Mouse (Mus musculus) embryonic facial prominence, embryonic 11.5 days (tissue): ENCODE data around the gene Hivep3. TPM values are rescaled to one million over a fixed set of nuclear protein-coding genes. Genes with fewer than 3 reads are reported as not detected.

ENCODE experiments used
- ATAC-seq: fragments of 200-750 bp; cut with Nextera tagmentation; replicated peaks from 2 replicates; pipeline ENCODE4 v1.8.0; 2017; ENCODE audit warnings: low read depth; ENCODE audit not compliant: insufficient number of reproducible peaks, low FRiP score, low TSS enrichment
- DNase-seq: peaks from one replicate; pipeline ENCODE4 v3.0.0-alpha.2; 2015; ENCODE audit warnings: low spot score
- H3K27ac ChIP-seq: fragments of 300-500 bp; sonication (generic); replicated peaks from 2 replicates; pipeline ENCODE4 v1.5.1; 2014; ENCODE audit warnings: mild to moderate bottlenecking, low read depth, low read length, control low read depth
- H3K27me3 ChIP-seq: fragments of 300-500 bp; sonication (generic); 2 replicates; pipeline ENCODE4 v1.6.1; 2014; ENCODE audit warnings: mild to moderate bottlenecking, low read length, moderate library complexity, mixed read lengths; ENCODE audit not compliant: control insufficient read depth, insufficient read depth
- H3K36me3 ChIP-seq: fragments of 300-500 bp; sonication (generic); replicated peaks from 2 replicates; pipeline ENCODE4 v1.6.1; 2014; ENCODE audit warnings: low read depth, mild to moderate bottlenecking, low read length, moderate library complexity, mixed read lengths; ENCODE audit not compliant: control insufficient read depth, insufficient read depth
- H3K4me1 ChIP-seq: fragments of 300-500 bp; sonication (generic); 2 replicates; pipeline ENCODE4 v1.6.1; 2014; ENCODE audit warnings: low read length, mixed read lengths; ENCODE audit not compliant: control insufficient read depth, insufficient read depth
- H3K4me2 ChIP-seq: fragments of 300-500 bp; sonication (generic); 2 replicates; pipeline ENCODE4 v1.6.1; 2014; ENCODE audit warnings: low read depth, mild to moderate bottlenecking, control low read depth, low read length, moderate library complexity
- H3K4me3 ChIP-seq: fragments of 300-500 bp; sonication (generic); 2 replicates; pipeline ENCODE4 v1.5.1; 2014; ENCODE audit warnings: low read depth, low read length, control low read depth
- H3K9ac ChIP-seq: fragments of 300-500 bp; sonication (generic); replicated peaks from 2 replicates; pipeline ENCODE4 v1.6.1; 2014; ENCODE audit warnings: mild to moderate bottlenecking, control low read depth, low read length
- H3K9me3 ChIP-seq: fragments of 300-500 bp; sonication (generic); replicated peaks from 2 replicates; pipeline ENCODE4 v1.6.1; 2016; ENCODE audit warnings: mild to moderate bottlenecking, low read length, inconsistent platforms, mixed read lengths; ENCODE audit not compliant: control insufficient read depth
- WGBS: fragments of 180-500 bp; shearing (Covaris S2); extraction: QIAGEN DNeasy Blood & Tissue Kit; methylation state at CpG from one replicate; pipeline ENCODE4 v1.1.7; 2014; 5-methylcytosine and 5-hydroxymethylcytosine counted together
- polyA plus RNA-seq: library from polyadenylated mRNA; unstranded; fragments of >200 nt; fragmentation: Nextera tagmentation; extraction: Ambion mirVana; gene quantifications from 2 replicates; pipeline ENCODE4 v1.2.1, GENCODE M21; 2014

Gene Hivep3
- polyA plus RNA-seq, 1 experiment from 2014 or later = 1.6 TPM

DNA sequence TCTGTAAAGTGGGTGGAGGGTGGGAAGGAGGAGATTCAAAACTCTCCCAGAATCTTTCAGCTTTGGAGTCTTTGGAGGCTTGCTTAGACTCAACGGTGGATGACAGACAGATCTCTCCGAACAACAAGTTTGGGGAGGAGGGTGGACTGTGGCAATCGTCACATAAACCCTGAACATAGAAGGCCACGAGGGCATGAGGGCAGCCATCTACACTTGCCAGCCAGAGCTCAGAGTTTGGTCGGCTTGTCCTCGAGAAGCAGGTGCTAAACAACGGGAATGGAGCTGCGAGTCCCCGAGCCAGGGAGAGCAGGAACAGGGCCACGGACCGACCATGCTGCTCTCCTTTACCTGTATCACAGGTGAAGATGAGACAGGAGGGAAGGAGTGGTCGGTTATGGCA is 242.2 kb downstream of the Hivep3 start:
- ATAC-seq = no peak
- Histone ChIP-seq H3K4me2 (no peak overlapping the region), H3K27me3 (no peaks in the 10 kb centered on the region), H3K4me1 (no peaks in the 10 kb centered on the region), H3K9me3 (no peaks in the 10 kb centered on the region), H3K36me3 (no peaks in the 10 kb centered on the region), H3K9ac (no peak overlapping the region), H3K27ac (no peak overlapping the region), H3K4me3 (no peak overlapping the region)
- DNase-seq = no peak
- 69% methylated on average over 12 of the region's 12 CpGs for WGBS

- no peaks in the 10 kb centered on the region for H3K4me1 ChIP-seq
- H3K9ac ChIP-seq = no peak overlapping the region
- no peaks in the 10 kb centered on the region for H3K27me3 ChIP-seq
- DNase-seq (no peak), ATAC-seq (no peak; the same call in 1 of the 2 replicates)
- H3K36me3 ChIP-seq = no peaks in the 10 kb centered on the region
- WGBS = 29% methylated on average over 3 of the region's 3 CpGs
- H3K27ac ChIP-seq = no peak overlapping the region
- H3K9me3 ChIP-seq = no peaks in the 10 kb centered on the region
- no peak overlapping the region for H3K4me3 ChIP-seq
- H3K4me2 ChIP-seq = no peak overlapping the region
Measured at GRCm38 (mm10) chr4:119976428-119977168, 243.0 kb downstream of the Hivep3 start.

- Histone ChIP-seq H3K36me3 (no peaks in the 10 kb centered on the region), H3K9ac (no peak overlapping the region), H3K27me3 (no peaks in the 10 kb centered on the region), H3K9me3 (no peaks in the 10 kb centered on the region), H3K4me3 (no peak overlapping the region), H3K4me1 (no peaks in the 10 kb centered on the region), H3K4me2 (no peak overlapping the region), H3K27ac (no peak overlapping the region)
- DNase-seq (no peak), ATAC-seq (no peak)
- WGBS = 63% methylated on average over 7 of the region's 7 CpGs
Measured at GRCm38 (mm10) chr4:119977817-119978491, 244.4 kb downstream of the Hivep3 start.

DNA sequence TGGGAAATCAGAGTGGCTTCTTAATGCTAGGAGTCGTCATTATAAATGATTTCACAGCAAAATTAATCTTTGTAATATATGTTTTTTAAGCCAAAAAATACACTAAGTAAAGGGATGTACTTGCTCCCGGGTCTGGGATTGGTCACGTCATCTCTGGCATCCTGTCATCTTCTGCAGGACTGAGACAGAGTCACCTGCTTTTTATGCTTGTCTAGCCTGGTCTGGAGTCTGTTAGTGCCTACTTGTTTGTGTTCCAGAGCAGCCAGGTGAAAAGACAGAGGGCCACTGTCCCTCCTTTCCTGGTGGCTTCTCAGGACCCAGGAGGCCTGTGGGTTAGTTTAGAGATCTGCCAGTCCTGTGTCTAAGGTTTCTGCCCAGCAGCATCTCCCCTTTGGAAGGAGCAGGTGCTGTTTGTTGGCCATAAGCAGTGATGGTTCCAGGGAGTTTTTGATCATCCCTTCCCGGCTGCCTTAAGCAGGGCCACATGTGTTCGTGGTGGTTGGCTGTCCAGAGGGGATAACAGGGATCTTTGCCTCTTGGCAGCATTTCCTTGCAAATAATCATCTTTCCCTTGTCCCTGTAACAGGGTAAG is 245.8 kb downstream of the Hivep3 start:
- Histone ChIP-seq H3K27me3 (no peaks in the 10 kb centered on the region), H3K4me3 (no peak overlapping the region), H3K9ac (no peak overlapping the region), H3K27ac (no peak overlapping the region), H3K9me3 (no peaks in the 10 kb centered on the region), H3K4me1 (no peaks in the 10 kb centered on the region), H3K4me2 (no peak overlapping the region), H3K36me3 (no peaks in the 10 kb centered on the region)
- ATAC-seq = no peak
- DNase-seq = no peak
- WGBS = 71% methylated on average over 5 of the region's 5 CpGs

DNA sequence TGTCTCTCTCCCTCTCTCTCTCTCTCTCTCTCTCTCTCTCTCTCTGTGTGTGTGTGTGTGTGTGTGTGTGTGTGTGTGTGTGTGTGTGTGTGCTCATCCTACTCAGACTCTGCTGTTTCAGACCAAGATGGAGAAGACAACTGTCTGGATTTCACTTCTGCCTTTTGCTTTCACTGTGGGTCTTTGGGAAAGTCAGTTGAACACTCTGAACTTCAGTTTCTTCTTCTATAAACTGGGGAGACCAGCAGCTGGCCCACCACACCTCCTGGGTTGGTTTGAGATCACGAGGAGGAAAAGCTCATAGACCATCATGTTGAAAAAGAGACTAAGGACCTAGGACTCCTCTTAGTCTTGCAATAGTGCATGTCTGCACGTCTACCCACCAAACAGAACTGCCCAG is 246.3 kb downstream of the Hivep3 start:
- no peaks in the 10 kb centered on the region for H3K27me3 ChIP-seq
- H3K4me2 ChIP-seq = no peak overlapping the region
- WGBS = 58% methylated on average over 2 of the region's 2 CpGs
- no peaks in the 10 kb centered on the region for H3K9me3 ChIP-seq
- H3K9ac ChIP-seq = no peak overlapping the region
- no peaks in the 10 kb centered on the region for H3K36me3 ChIP-seq
- no peak overlapping the region for H3K4me3 ChIP-seq
- DNase-seq (no peak), ATAC-seq (no peak)
- no peak overlapping the region for H3K27ac ChIP-seq
- no peaks in the 10 kb centered on the region for H3K4me1 ChIP-seq

GRCm38 (mm10) chr4:119981047-119981720 is 247.6 kb downstream of the Hivep3 start:
- Histone ChIP-seq H3K27me3 (no peaks in the 10 kb centered on the region), H3K9ac (no peak overlapping the region), H3K27ac (no peak overlapping the region), H3K36me3 (no peaks in the 10 kb centered on the region), H3K4me1 (no peaks in the 10 kb centered on the region), H3K4me2 (no peak overlapping the region), H3K4me3 (no peak overlapping the region), H3K9me3 (no peaks in the 10 kb centered on the region)
- 82% methylated on average over 12 of the region's 12 CpGs for WGBS
- DNase-seq = no peak
- no peak for ATAC-seq

DNA sequence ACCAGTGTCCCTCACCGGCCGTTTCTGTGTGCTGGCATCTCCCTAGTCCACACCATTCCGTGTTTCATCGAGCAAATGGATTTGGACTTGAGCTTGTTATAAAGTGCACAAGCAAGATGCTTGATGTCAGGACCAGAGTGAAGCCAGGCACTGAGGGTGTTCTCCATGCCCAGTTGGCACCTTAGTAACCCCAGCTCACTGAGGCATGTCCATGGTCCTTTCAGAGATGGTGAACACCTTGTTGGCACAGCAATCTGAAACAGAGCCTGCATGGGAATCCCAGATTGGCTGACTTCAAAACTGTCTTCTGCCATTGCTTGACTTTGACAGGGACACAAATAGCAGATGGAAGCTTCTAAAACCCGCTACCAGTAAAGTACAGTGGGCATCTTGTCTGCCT is 252.5 kb downstream of the Hivep3 start:
- Histone ChIP-seq H3K4me3 (no peak overlapping the region), H3K4me1 (no peaks in the 10 kb centered on the region), H3K9me3 (no peaks in the 10 kb centered on the region), H3K4me2 (no peak overlapping the region), H3K27me3 (no peaks in the 10 kb centered on the region), H3K36me3 (no peaks in the 10 kb centered on the region), H3K27ac (no peak overlapping the region), H3K9ac (no peak overlapping the region)
- no peak for DNase-seq
- no peak for ATAC-seq
- WGBS = 86% methylated on average over 5 of the region's 5 CpGs
